Mouse (Mus musculus) liver, embryonic 11.5 days (tissue): ENCODE measurements at regions not wholly inside any gene's neighbourhood (a gene's known extent, or its start where the extent isn't known, plus 50 kb on each side); places are given as distances from the start of the nearest gene placed in this dataset.

Source experiments
- ATAC-seq: fragments of 200-750 bp; cut with Nextera tagmentation; replicated peaks from 2 replicates; pipeline ENCODE4 v1.8.0; 2017; ENCODE audit warnings: moderate number of reproducible peaks, mild to moderate bottlenecking, moderate TSS enrichment, moderate library complexity; ENCODE audit not compliant: low FRiP score
- DNase-seq: peaks from one replicate; pipeline ENCODE4 v3.0.0-alpha.2; 2017; ENCODE audit warnings: low spot score
- H3K27ac ChIP-seq: fragments of 300-500 bp; sonication (generic); 2 replicates; pipeline ENCODE4 v1.5.1; 2014; ENCODE audit warnings: mild to moderate bottlenecking, low read depth, low read length, control low read depth
- H3K27me3 ChIP-seq: fragments of 300-500 bp; sonication (generic); replicated peaks from 2 replicates; pipeline ENCODE4 v1.6.1; 2014; ENCODE audit warnings: low read length, mixed read lengths; ENCODE audit not compliant: control insufficient read depth, insufficient read depth
- H3K36me3 ChIP-seq: fragments of 300-500 bp; sonication (generic); 2 replicates; pipeline ENCODE4 v1.6.1; 2014; ENCODE audit warnings: mild to moderate bottlenecking, low read length, moderate library complexity, mixed read lengths; ENCODE audit not compliant: control insufficient read depth, insufficient read depth
- H3K4me1 ChIP-seq: fragments of 300-500 bp; sonication (generic); replicated peaks from 2 replicates; pipeline ENCODE4 v1.6.1; 2014; ENCODE audit warnings: low read length, mixed read lengths; ENCODE audit not compliant: control insufficient read depth, insufficient read depth
- H3K4me2 ChIP-seq: fragments of 300-500 bp; sonication (generic); 2 replicates; pipeline ENCODE4 v1.6.1; 2014; ENCODE audit warnings: mild to moderate bottlenecking, control low read depth, moderate library complexity
- H3K4me3 ChIP-seq: fragments of 300-500 bp; sonication (generic); 2 replicates; pipeline ENCODE4 v1.5.1; 2014; ENCODE audit warnings: low read depth, low read length, control low read depth
- H3K9ac ChIP-seq: fragments of 300-500 bp; sonication (generic); 2 replicates; pipeline ENCODE4 v1.6.1; 2014; ENCODE audit warnings: low read depth, low read length, control low read depth
- H3K9me3 ChIP-seq: fragments of 300-500 bp; sonication (generic); 2 replicates; pipeline ENCODE4 v1.6.1; 2016; ENCODE audit warnings: low read length, inconsistent platforms, mixed read lengths; ENCODE audit not compliant: control insufficient read depth
- WGBS: fragments of 180-500 bp; shearing (Covaris S2); extraction: QIAGEN DNeasy Blood & Tissue Kit; methylation state at CpG from one replicate; pipeline ENCODE4 v1.1.7; 2014; 5-methylcytosine and 5-hydroxymethylcytosine counted together

DNA sequence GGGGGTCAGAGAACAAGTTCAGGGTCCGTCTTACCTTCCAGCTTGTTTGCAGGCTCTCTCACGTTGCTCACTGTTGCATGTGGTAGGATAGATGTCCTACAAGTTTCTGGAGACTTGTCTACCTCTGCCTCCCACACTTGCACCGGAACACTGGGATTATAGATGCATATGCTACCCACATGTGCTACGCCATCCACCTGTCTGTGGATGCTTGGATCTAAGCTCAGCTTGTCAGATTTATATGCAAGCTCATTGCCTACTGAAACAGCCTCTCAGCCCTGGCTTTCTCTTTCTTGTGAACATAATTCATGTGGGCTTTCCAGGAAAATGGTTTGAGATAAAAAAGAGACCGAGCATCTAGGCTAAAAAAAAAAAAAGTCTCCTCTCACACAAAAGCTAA is 353.0 kb downstream of the Nucb2 start:
- ATAC-seq (no peak), DNase-seq (no peak)
- WGBS: 59% methylated on average over 5 of the region's 5 CpGs
- H3K27ac ChIP-seq: no peak overlapping the region
- H3K36me3 ChIP-seq: no peaks in the 10 kb centered on the region
- no peaks in the 10 kb centered on the region for H3K27me3 ChIP-seq
- H3K4me1 ChIP-seq: no peaks in the 10 kb centered on the region
- no peaks in the 10 kb centered on the region for H3K9me3 ChIP-seq
- H3K4me2 ChIP-seq: no peak overlapping the region
- H3K4me3 ChIP-seq: no peak overlapping the region
- H3K9ac ChIP-seq: no peak overlapping the region

DNA sequence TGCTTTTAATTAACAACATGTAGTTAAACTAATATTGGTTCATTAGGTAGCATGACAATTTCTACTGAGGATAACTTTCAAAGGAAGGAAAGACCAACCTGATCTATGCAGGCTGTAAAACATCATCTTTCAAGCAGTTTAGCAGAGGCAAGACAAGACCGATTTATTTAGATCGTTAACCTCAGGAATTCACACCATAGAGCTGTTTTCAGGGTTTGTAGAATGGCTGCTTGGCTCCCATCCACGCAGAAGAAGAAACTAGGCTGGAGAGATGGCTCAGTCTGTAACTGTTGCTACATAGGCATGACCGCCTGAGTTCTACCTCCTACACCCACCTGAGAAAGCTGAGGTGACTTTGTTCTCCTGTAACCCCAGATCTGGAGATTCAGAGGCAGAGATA is 353.6 kb downstream of the Nucb2 start:
- ATAC-seq: no peak
- H3K9ac ChIP-seq: no peak overlapping the region
- H3K9me3 ChIP-seq: no peaks in the 10 kb centered on the region
- H3K36me3 ChIP-seq: no peaks in the 10 kb centered on the region
- no peak overlapping the region for H3K27ac ChIP-seq
- H3K4me3 ChIP-seq: no peak overlapping the region
- WGBS: 72% methylated on average over 4 of the region's 4 CpGs
- H3K27me3 ChIP-seq: no peaks in the 10 kb centered on the region
- DNase-seq: no peak
- H3K4me1 ChIP-seq: no peaks in the 10 kb centered on the region
- no peak overlapping the region for H3K4me2 ChIP-seq

DNA sequence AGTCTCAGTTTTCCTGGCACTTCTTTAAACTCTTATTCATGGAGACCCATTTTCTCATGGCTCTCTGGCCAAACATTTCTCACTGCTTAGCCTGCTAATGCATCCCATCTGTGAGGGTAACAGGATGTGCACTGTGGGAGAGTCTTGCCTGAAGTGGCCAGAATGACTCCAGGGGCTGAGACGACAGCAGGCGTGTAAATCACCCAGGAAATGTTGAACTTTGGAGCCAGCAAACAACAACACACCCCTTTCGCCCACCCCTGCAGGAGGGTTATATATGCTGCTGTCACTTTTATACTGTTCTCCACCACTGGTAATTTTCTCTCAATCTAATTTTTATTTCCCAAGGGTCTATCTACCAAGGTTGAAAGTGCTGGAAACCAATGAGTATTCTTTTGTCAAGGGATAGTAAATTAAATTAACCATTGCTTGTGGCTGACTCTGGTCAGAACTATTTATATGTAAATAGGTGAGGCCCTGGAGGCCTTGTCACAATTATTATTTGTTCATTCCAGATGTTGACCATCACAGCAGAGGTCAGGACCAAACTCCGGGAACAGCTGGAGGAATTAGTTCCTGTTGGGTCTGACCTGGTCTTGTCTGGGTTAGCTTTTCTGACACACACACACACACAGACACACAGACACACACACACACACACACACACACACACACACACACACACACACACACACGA is 378.2 kb downstream of the Nucb2 start:
- H3K9me3 ChIP-seq: no peaks in the 10 kb centered on the region
- WGBS: 72% methylated on average over 5 of the region's 5 CpGs
- no peak overlapping the region for H3K9ac ChIP-seq
- H3K4me2 ChIP-seq: no peak overlapping the region
- H3K4me1 ChIP-seq: no peaks in the 10 kb centered on the region
- no peak overlapping the region for H3K4me3 ChIP-seq
- H3K27me3 ChIP-seq: no peaks in the 10 kb centered on the region
- ATAC-seq (no peak), DNase-seq (no peak)
- no peak overlapping the region for H3K27ac ChIP-seq
- no peaks in the 10 kb centered on the region for H3K36me3 ChIP-seq

DNA sequence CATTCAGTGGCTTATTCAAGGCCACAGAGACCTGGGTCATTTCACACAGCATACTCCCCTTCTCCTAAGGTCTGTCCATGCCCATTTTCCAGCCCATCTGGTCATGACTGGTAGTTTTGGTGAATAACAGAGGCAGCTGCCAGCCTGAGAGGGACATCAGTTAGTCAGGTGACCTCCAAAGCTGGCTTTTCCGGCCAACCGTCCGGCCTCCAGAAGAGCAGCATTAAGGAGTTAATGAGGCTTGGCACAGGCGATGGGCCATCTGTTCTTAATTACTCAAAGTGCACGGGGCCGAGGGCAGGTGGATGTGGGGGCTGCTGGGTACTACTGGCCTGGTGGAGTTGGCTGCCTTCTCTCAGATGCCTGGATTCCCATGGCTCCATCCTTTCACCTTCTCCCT is 389.7 kb downstream of the Nucb2 start:
- Histone ChIP-seq H3K36me3 (no peaks in the 10 kb centered on the region), H3K27ac (no peak overlapping the region), H3K9me3 (no peaks in the 10 kb centered on the region), H3K4me1 (no peaks in the 10 kb centered on the region), H3K4me2 (no peak overlapping the region), H3K9ac (no peak overlapping the region), H3K4me3 (no peak overlapping the region), H3K27me3 (no peaks in the 10 kb centered on the region)
- 76% methylated on average over 6 of the region's 6 CpGs for WGBS
- DNase-seq (no peak), ATAC-seq (no peak)

DNA sequence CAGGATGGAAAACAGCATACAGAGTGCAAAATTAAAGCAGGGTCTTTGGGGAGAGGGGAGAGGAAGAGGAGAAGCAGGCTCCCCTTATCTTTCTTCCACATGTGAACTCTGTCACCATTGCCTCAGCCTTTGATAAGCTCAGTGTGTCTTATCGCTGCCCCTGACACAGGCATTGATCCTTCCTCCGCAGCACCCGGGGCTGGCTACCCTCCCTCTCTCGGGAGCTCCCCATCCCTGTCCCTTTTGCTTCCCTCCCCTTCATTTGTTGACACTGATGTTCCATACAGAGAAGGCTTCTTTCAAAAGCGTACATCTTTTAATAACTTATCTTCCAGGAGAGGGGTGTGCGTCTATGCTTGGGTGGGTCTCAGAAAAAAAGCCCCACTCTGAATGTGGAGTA is 411.6 kb downstream of the Nucb2 start:
- DNase-seq (no peak), ATAC-seq (peak; percentile 84)
- Histone ChIP-seq H3K9ac (no peak overlapping the region), H3K36me3 (no peaks in the 10 kb centered on the region), H3K27me3 (no peaks in the 10 kb centered on the region), H3K4me2 (no peak overlapping the region), H3K4me3 (no peak overlapping the region), H3K4me1 (peaks cover 8% of the 10 kb centered on the region; the same call in 1 of the 2 replicates), H3K27ac (no peak overlapping the region), H3K9me3 (no peaks in the 10 kb centered on the region)
- WGBS: 11% methylated on average over 6 of the region's 6 CpGs

DNA sequence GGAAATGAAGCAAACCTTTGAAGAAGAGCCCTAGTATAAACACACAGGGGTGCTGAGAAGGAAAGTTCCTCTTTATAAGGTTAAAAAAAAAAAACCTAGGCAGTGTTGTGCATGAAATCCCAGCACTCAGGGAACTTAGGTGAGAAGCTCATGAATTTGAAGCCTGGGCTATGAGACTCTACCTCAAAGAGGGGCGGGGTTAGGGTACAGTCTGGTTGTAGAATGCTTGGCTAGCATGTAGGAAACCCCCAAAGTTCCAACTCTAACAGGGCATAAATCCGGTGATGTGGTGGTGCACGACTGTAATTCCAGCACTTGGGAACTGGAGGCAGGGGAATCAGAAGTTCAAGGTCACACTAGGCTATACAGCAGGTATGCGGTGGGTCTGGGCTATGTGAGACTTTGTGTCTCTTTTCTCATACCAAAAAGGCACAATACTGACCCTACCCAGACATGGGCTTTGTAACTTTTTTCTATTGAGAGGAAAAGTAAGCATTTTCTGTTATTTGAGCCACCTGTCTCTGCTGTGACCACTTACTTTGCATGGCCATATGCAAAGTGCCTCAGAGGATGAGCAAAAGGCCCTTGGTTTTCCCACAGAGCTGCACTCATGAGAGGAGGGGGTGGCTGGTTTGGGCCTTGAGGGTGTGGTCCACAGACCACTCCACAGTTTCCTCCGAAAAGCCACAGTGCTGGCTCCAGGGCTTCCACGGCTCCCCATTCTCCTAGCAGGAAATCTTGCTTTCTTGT is 413.9 kb downstream of the Nucb2 start:
- DNase-seq (no peak), ATAC-seq (no peak)
- WGBS: 74% methylated on average over 6 of the region's 6 CpGs
- Histone ChIP-seq H3K4me3 (no peak overlapping the region), H3K9me3 (no peaks in the 10 kb centered on the region), H3K27ac (no peak overlapping the region), H3K36me3 (no peaks in the 10 kb centered on the region), H3K27me3 (no peaks in the 10 kb centered on the region), H3K9ac (no peak overlapping the region), H3K4me1 (peaks cover 8% of the 10 kb centered on the region; the same call in 1 of the 2 replicates), H3K4me2 (no peak overlapping the region)

DNA sequence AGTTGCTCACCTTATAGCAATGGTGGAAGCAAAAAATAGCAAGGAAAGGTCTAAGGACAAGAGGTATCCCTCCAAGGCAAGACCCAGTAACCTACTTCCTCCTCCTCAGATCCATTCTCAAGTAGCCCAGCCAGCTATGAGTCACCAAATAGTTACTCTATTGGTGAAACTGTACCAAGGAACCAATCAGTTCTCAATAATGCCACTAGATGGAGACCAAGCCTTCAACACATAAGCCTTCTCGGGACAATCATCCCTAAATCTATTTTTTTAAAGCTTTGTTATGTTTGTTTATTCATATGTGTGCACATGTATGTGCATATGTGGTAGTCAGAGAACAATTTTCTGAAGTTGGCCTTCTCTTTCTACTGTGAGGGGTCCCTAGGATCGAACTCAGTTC is 434.3 kb upstream of the Xylt1 start:
- Histone ChIP-seq H3K9me3 (no peaks in the 10 kb centered on the region), H3K4me3 (no peak overlapping the region), H3K9ac (no peak overlapping the region), H3K4me2 (no peak overlapping the region), H3K27ac (no peak overlapping the region), H3K4me1 (no peaks in the 10 kb centered on the region), H3K27me3 (no peaks in the 10 kb centered on the region), H3K36me3 (no peaks in the 10 kb centered on the region)
- 75% methylated on average over 2 of the region's 2 CpGs for WGBS
- ATAC-seq (no peak), DNase-seq (no peak)

DNA sequence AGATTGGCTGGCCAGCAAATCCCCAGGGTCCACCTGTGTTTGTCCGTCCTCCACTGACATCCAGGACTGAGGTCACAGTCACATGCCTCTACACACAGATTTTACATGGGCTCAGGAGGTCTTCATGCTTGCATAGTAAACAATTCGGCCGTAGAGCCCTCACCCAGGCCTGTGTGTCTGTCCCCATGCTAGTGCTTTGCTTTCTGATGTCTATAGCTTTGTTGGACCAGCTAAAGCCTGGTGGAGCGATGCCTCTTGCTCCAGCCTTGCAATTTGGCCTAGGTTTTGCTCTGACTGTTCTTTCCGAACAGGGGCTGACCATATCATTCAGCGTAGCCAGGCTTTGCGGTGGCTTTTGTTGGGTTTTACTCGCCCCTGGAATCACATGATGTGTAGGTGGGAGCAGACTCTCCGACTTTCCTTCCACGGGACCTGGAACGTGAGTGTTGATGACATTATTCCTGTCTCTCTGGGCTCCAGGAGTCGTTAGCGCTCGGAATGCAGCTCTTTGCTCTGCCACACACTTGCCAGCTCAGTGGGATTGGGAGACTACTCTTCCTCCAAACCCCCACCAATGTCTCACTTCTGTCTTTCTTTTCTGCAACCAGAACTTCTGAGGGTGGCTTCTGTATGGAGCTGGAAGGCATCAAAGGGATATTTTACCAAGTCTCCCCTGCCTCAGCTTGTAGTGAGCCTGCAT is 421.4 kb upstream of the Xylt1 start:
- Histone ChIP-seq H3K4me2 (no peak overlapping the region), H3K36me3 (no peaks in the 10 kb centered on the region), H3K9ac (no peak overlapping the region), H3K4me1 (no peaks in the 10 kb centered on the region), H3K4me3 (no peak overlapping the region), H3K27ac (no peak overlapping the region), H3K9me3 (no peaks in the 10 kb centered on the region), H3K27me3 (no peaks in the 10 kb centered on the region)
- 78% methylated on average over 14 of the region's 14 CpGs for WGBS
- DNase-seq (no peak), ATAC-seq (no peak)
